Mouse (Mus musculus): ENCODE measurements around the gene Inpp4b. TPM values are rescaled to one million over a fixed set of nuclear protein-coding genes. Genes with fewer than 3 reads are reported as not detected.

Gene Inpp4b
- polyA plus RNA-seq, 1 experiment from 2014 or later = 6.0 TPM

GRCm38 (mm10) chr8:81757580-81758144 is 415.3 kb downstream of the Inpp4b start:
- no peak overlapping the region for H3K27ac ChIP-seq
- H3K4me3 ChIP-seq (replicated peaks) = no peak overlapping the region
- no peaks in the 10 kb centered on the region for H3K9me3 ChIP-seq
- H3K36me3 ChIP-seq = no peaks in the 10 kb centered on the region
- H3K9ac ChIP-seq = no peak overlapping the region
- H3K27me3 ChIP-seq (replicated peaks) = no peaks in the 10 kb centered on the region
- WGBS = 94% methylated on average over 2 of the region's 2 CpGs
- H3K4me1 ChIP-seq (replicated peaks) = 0 out of 2 replicates have a peak, but pooled peaks cover 2% of the 10 kb centered on the region
- ATAC-seq = no peak
- H3K4me2 ChIP-seq (replicated peaks) = no peak overlapping the region

DNA sequence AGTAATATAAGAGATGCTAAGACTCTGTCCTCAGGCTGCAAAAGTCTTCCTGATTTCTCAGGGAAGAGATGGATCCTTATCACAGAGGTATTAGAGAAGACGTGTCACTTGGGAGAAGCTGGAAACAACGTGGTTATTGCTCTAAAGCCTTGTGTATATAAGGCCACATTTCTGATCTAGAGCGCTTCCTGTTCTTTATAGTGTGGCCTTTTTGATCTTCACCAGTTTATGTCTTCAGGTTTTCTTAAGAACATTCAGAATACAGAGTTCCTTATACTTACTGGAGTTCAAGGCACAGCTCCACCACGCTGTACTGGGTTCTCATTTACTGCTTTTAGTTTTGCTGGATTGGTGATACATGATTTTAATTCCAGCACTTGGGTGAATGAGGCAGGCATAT is 419.1 kb downstream of the Inpp4b start:
- H3K4me1 ChIP-seq (replicated peaks) = 0 out of 2 replicates have a peak, but pooled peaks cover 2% of the 10 kb centered on the region
- no peaks in the 10 kb centered on the region for H3K9me3 ChIP-seq
- H3K9ac ChIP-seq = no peak overlapping the region
- no peaks in the 10 kb centered on the region for H3K27me3 ChIP-seq (replicated peaks)
- no peak for ATAC-seq
- H3K27ac ChIP-seq = no peak overlapping the region
- no peak overlapping the region for H3K4me2 ChIP-seq (replicated peaks)
- H3K4me3 ChIP-seq (replicated peaks) = no peak overlapping the region
- H3K36me3 ChIP-seq = no peaks in the 10 kb centered on the region
- WGBS = 70% methylated on average over 4 of the region's 4 CpGs

GRCm38 (mm10) chr8:81766033-81766432 is 423.7 kb downstream of the Inpp4b start:
- 91% methylated on average over 5 of the region's 5 CpGs for WGBS
- H3K9me3 ChIP-seq = no peaks in the 10 kb centered on the region
- no peak overlapping the region for H3K4me3 ChIP-seq (replicated peaks)
- H3K27me3 ChIP-seq (replicated peaks) = no peaks in the 10 kb centered on the region
- ATAC-seq = no peak
- H3K9ac ChIP-seq = no peak overlapping the region
- H3K4me1 ChIP-seq (replicated peaks) = peaks cover 3% of the 10 kb centered on the region; the same call in 1 of the 2 replicates
- no peak overlapping the region for H3K4me2 ChIP-seq (replicated peaks)
- no peaks in the 10 kb centered on the region for H3K36me3 ChIP-seq
- H3K27ac ChIP-seq = no peak overlapping the region

GRCm38 (mm10) chr8:81767411-81768312 is 425.3 kb downstream of the Inpp4b start:
- H3K4me1 ChIP-seq (replicated peaks) = peaks cover 3% of the 10 kb centered on the region; the same call in 1 of the 2 replicates
- WGBS = 25% methylated on average over 12 of the region's 12 CpGs
- no peak overlapping the region for H3K9ac ChIP-seq
- no peak overlapping the region for H3K4me3 ChIP-seq (replicated peaks)
- H3K27me3 ChIP-seq (replicated peaks) = no peaks in the 10 kb centered on the region
- H3K4me2 ChIP-seq (replicated peaks) = peak overlapping the region; percentile 46
- H3K9me3 ChIP-seq = no peaks in the 10 kb centered on the region
- peak; percentile 67; the same call in 1 of the 2 replicates for ATAC-seq
- 0 out of 2 replicates have a peak overlapping the region, but pooled peaks have one; percentile 40 for H3K27ac ChIP-seq
- H3K36me3 ChIP-seq = no peaks in the 10 kb centered on the region

- ATAC-seq = no peak; the same call in 1 of the 2 replicates
- Histone ChIP-seq H3K27me3 (replicated peaks) (no peaks in the 10 kb centered on the region), H3K9ac (no peak overlapping the region), H3K4me2 (replicated peaks) (peak overlapping the region; percentile 46), H3K27ac (no peak overlapping the region), H3K36me3 (no peaks in the 10 kb centered on the region), H3K4me3 (replicated peaks) (no peak overlapping the region), H3K4me1 (replicated peaks) (peaks cover 3% of the 10 kb centered on the region; the same call in 1 of the 2 replicates), H3K9me3 (no peaks in the 10 kb centered on the region)
- WGBS = 41% methylated on average over 2 of the region's 2 CpGs
Measured at GRCm38 (mm10) chr8:81768313-81768675, 425.9 kb downstream of the Inpp4b start.

DNA sequence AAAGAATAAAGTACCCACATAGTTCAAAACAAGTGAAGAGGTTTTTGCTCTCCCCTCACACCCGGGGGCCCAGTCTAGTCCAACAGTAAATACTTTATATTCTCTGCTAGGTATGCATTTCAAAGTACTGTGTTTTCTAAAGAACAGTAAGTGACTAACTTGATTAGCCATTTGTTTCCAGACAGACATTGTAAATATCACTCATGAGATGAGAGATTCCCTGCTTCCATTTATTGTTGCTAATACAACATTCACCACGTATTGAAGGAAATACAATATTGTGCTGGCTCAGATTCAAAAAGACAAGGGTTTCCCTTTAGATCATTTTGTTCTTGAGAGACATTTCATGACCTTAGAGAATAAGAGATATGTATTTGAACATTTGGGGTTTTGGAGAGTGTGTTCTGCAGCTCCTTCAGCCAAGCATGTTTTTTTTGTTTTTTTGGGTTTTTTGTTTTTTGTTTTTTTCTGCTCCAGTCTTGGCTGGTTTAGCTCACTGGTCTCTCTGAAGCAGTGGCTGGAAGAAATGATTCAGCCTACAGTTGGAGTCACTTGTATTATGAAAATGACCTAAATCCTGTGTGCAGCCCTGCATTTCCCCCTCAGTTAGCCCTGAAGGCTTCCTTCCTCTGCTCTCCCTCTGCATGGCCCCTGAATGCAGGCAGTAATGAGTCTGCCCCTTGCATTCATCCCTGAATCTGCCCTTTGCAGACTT is 426.5 kb downstream of the Inpp4b start:
- ATAC-seq = no peak
- H3K27me3 ChIP-seq (replicated peaks) = no peaks in the 10 kb centered on the region
- H3K4me2 ChIP-seq (replicated peaks) = no peak overlapping the region
- H3K4me3 ChIP-seq (replicated peaks) = no peak overlapping the region
- peaks cover 3% of the 10 kb centered on the region; the same call in 1 of the 2 replicates for H3K4me1 ChIP-seq (replicated peaks)
- H3K9me3 ChIP-seq = no peaks in the 10 kb centered on the region
- no peak overlapping the region for H3K9ac ChIP-seq
- 0 out of 2 replicates have a peak overlapping the region, but pooled peaks have one; percentile 27 for H3K27ac ChIP-seq
- no peaks in the 10 kb centered on the region for H3K36me3 ChIP-seq
- 53% methylated on average over 2 of the region's 2 CpGs for WGBS

- H3K4me1 ChIP-seq (replicated peaks) = peaks cover 3% of the 10 kb centered on the region; the same call in 1 of the 2 replicates
- H3K9me3 ChIP-seq = no peaks in the 10 kb centered on the region
- 71% methylated on average over 6 of the region's 6 CpGs for WGBS
- no peak overlapping the region for H3K9ac ChIP-seq
- no peaks in the 10 kb centered on the region for H3K27me3 ChIP-seq (replicated peaks)
- H3K4me3 ChIP-seq (replicated peaks) = no peak overlapping the region
- no peak for ATAC-seq
- H3K27ac ChIP-seq = no peak overlapping the region
- no peak overlapping the region for H3K4me2 ChIP-seq (replicated peaks)
- no peaks in the 10 kb centered on the region for H3K36me3 ChIP-seq
Measured at GRCm38 (mm10) chr8:81770603-81771276, 428.4 kb downstream of the Inpp4b start.

GRCm38 (mm10) chr8:81772855-81773254 is 430.5 kb downstream of the Inpp4b start:
- Histone ChIP-seq H3K4me3 (replicated peaks) (no peak overlapping the region), H3K9ac (no peak overlapping the region), H3K27me3 (replicated peaks) (no peaks in the 10 kb centered on the region), H3K36me3 (no peaks in the 10 kb centered on the region), H3K27ac (no peak overlapping the region), H3K4me1 (replicated peaks) (no peaks in the 10 kb centered on the region), H3K4me2 (replicated peaks) (no peak overlapping the region), H3K9me3 (no peaks in the 10 kb centered on the region)
- 88% methylated on average over 5 of the region's 5 CpGs for WGBS
- no peak for ATAC-seq

DNA sequence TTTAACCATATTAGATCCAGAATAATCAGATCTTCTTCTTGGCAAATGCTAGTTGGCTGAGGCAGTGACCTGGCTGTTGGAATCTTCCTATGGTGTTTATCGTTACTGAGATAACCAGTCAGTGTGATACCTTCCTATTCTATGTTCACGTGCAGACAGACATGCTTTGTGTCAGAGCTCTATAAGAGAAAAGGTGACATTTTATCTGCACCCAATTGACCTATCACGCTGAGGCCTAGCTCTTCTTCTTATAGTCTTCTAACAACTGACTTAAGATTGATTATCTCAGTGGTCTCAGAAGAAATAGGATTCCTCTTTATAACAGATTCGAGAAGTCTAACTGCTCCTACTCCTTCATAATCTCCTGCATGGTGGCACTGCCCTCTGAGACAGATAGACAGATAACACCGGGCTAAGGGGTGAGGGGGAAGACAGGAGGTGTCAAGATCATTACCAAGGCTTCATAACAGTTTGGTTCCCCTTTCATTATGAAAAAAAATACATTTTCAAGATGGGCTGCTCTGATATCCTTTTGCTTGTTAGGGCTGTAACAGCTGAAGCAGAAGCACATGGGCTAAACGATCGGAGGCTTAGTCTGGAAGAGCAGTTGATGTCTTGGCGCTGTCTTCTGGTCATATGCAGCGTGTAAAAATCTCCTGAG is 431.1 kb downstream of the Inpp4b start:
- no peaks in the 10 kb centered on the region for H3K9me3 ChIP-seq
- H3K4me3 ChIP-seq (replicated peaks) = no peak overlapping the region
- H3K4me1 ChIP-seq (replicated peaks) = no peaks in the 10 kb centered on the region
- WGBS = 60% methylated on average over 9 of the region's 9 CpGs
- ATAC-seq = no peak
- H3K27me3 ChIP-seq (replicated peaks) = no peaks in the 10 kb centered on the region
- no peak overlapping the region for H3K9ac ChIP-seq
- H3K27ac ChIP-seq = no peak overlapping the region
- no peaks in the 10 kb centered on the region for H3K36me3 ChIP-seq
- H3K4me2 ChIP-seq (replicated peaks) = no peak overlapping the region

- Histone ChIP-seq H3K4me1 (replicated peaks) (no peaks in the 10 kb centered on the region), H3K4me3 (replicated peaks) (no peak overlapping the region), H3K9ac (no peak overlapping the region), H3K36me3 (no peaks in the 10 kb centered on the region), H3K27me3 (replicated peaks) (no peaks in the 10 kb centered on the region), H3K4me2 (replicated peaks) (no peak overlapping the region), H3K27ac (no peak overlapping the region), H3K9me3 (no peaks in the 10 kb centered on the region)
- 58% methylated on average over 4 of the region's 4 CpGs for WGBS
- no peak for ATAC-seq
Measured at GRCm38 (mm10) chr8:81774010-81774409, 431.7 kb downstream of the Inpp4b start.

DNA sequence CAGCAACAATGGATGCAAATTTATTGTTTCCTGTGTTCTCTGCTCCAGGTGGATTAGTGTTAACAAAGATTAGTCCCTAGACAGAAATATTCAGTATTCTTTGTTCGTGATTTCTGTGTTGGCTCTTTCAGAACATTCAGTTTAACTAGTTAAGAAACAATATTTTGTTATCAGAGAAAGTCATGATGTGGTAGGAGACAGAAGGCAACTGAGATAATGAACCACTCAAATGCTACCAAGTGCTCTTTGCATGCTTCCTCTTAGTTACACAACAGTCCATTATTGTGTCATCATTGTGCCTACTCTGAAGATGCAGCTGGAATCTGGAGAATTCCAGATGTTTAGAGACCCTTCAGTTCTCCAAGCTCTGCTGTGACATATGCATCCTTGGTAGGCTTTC is 432.1 kb downstream of the Inpp4b start:
- H3K27ac ChIP-seq = no peak overlapping the region
- WGBS = 60% methylated on average over 1 of the region's 1 CpGs
- H3K27me3 ChIP-seq (replicated peaks) = no peaks in the 10 kb centered on the region
- no peak for ATAC-seq
- no peaks in the 10 kb centered on the region for H3K4me1 ChIP-seq (replicated peaks)
- H3K36me3 ChIP-seq = no peaks in the 10 kb centered on the region
- no peak overlapping the region for H3K4me3 ChIP-seq (replicated peaks)
- H3K9ac ChIP-seq = no peak overlapping the region
- H3K9me3 ChIP-seq = no peaks in the 10 kb centered on the region
- no peak overlapping the region for H3K4me2 ChIP-seq (replicated peaks)

All from intestine, embryonic 15.5 days (tissue).